ENCODE assay signal across 12 mouse cellular contexts in the genomic region with DNA sequence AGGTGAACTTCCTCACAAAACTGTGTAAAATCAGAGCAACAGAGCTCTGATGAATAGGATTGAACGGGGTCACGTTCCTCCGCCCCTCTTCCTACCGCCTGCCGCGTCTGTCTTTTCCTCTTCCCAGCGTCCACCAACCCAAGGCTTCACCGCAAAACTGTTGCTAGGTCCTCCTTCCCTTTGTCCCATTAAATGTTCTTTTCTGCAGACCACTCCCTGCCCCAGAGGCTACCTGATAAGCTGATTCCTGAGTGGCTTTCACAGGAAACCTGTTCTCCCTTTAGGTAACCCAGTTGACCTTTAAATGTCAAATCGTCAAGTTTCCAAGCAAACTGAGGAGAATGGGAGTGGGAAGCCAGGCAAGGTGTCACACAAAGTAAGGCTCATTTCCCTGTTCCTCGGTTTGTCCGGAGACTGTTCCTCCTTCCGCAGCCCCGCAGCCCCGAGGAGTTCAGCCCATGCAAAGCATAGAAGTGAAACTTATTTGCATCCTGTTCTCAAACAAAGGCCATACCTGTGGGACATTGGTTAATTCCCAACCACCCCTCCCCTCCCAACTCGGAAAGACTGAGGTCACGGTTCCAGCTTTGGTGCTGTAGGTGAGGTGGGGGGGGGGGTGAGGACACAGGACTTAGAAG. TPM values are rescaled to one million over a fixed set of nuclear protein-coding genes. Genes with fewer than 3 reads are reported as not detected.
DNase-seq lines count a peak whose midpoint lies in the region; ATAC-seq and TF ChIP-seq lines count a peak whose summit lies in the region.
"Had no signal": no experiment of that assay in that cellular context is flagged by ENCODE, and none has a peak within 500 bp of the region (broad histone marks: within the 10 kb centered on the region; RNA-seq: fewer than 3 reads in every experiment).

No protein-coding gene starts in this region.

- peak overlapping the region; percentile 27 for H3K4me2 ChIP-seq in heart, embryonic 11.5 days
- H3K4me2 ChIP-seq in CH12.LX (ENCODE audit: insufficient read depth, low read depth, poor library complexity, severe bottlenecking), result peak overlapping the region; percentile 74
- peak overlapping the region; percentile 48 for H3K4me2 ChIP-seq in intestine, postnatal 0 days (replicated peaks; ENCODE audit: low read depth)
- peak overlapping the region; percentile 14; the same call in 1 of the 2 replicates for H3K4me2 ChIP-seq in lung, postnatal 0 days (replicated peaks; ENCODE audit: low read depth, low read length)
- H3K4me2 ChIP-seq in midbrain, embryonic 11.5 days, result no peak overlapping the region

- TF ChIP-seq RAD21 in CH12.LX (IDR thresholded peaks at IDR 0.05; ENCODE audit: low read depth, low read length), result no peak; the same call in 1 of the 2 replicates

- ATAC-seq in heart, embryonic 11.5 days (replicated peaks; ENCODE audit: insufficient number of reproducible peaks, low FRiP score, low TSS enrichment), result no peak
- ATAC-seq in intestine, postnatal 0 days, result peak; percentile 56
- peak; percentile 20; the same call in 1 of the 2 replicates for ATAC-seq in lung, postnatal 0 days
- ATAC-seq in midbrain, embryonic 11.5 days (ENCODE audit: low FRiP score), result no peak
- ATAC-seq: forebrain, embryonic 14.5 days had no signal

- dilution Hi-C loops in CH12.LX (cut with MboI; ENCODE audit: extremely low pct_ligation_motif_present, extremely low pct_unique_long_range_greater_than_20kb, low sequenced_read_pairs), result no loop called here

- WGBS in heart, embryonic 11.5 days (ENCODE audit: insufficient replicate concordance), result 27% methylated on average over 16 of the region's 16 CpGs
- WGBS in intestine, postnatal 0 days, result 16% methylated on average over 15 of the region's 16 CpGs
- 23% methylated on average over 16 of the region's 16 CpGs for WGBS in lung, postnatal 0 days
- WGBS in midbrain, embryonic 11.5 days, result 46% methylated on average over 16 of the region's 16 CpGs

- no peaks in the 10 kb centered on the region for H3K79me2 ChIP-seq in CH12.LX (replicated peaks; ENCODE audit: control insufficient read depth, extremely low read depth, insufficient read depth, poor library complexity, severe bottlenecking)

- no peak overlapping the region for H3K27ac ChIP-seq in heart, embryonic 11.5 days (ENCODE audit: low read depth, low read length)
- H3K27ac ChIP-seq in CH12.LX (ENCODE audit: insufficient read depth, low read depth), result no peak overlapping the region
- peak overlapping the region; percentile 94 for H3K27ac ChIP-seq in intestine, postnatal 0 days (ENCODE audit: low read depth, low read length)
- H3K27ac ChIP-seq in lung, postnatal 0 days (ENCODE audit: low read length), result peak overlapping the region; percentile 29
- H3K27ac ChIP-seq in midbrain, embryonic 11.5 days (ENCODE audit: low read depth, low read length), result no peak overlapping the region
- H3K27ac ChIP-seq: heart, adult 2 months had no signal

- no peak overlapping the region for H3K9ac ChIP-seq in heart, embryonic 11.5 days (ENCODE audit: low read depth, low read length)
- no peak overlapping the region for H3K9ac ChIP-seq in CH12.LX (ENCODE audit: insufficient read depth, low read depth)
- peak overlapping the region; percentile 17; the same call in 1 of the 2 replicates for H3K9ac ChIP-seq in intestine, postnatal 0 days (ENCODE audit: low read depth, low read length)
- no peak overlapping the region for H3K9ac ChIP-seq in lung, postnatal 0 days (replicated peaks; ENCODE audit: low read depth)
- no peak overlapping the region for H3K9ac ChIP-seq in midbrain, embryonic 11.5 days (ENCODE audit: low read length)

- no peaks in the 10 kb centered on the region for H3K9me3 ChIP-seq in heart, embryonic 11.5 days (replicated peaks; ENCODE audit: control insufficient read depth, low read length)
- no peaks in the 10 kb centered on the region for H3K9me3 ChIP-seq in CH12.LX (replicated peaks; ENCODE audit: low read length)
- H3K9me3 ChIP-seq in intestine, postnatal 0 days (ENCODE audit: control insufficient read depth), result no peaks in the 10 kb centered on the region
- no peaks in the 10 kb centered on the region for H3K9me3 ChIP-seq in lung, postnatal 0 days (ENCODE audit: low read length)
- no peaks in the 10 kb centered on the region for H3K9me3 ChIP-seq in midbrain, embryonic 11.5 days (ENCODE audit: control insufficient read depth, low read length)

- H3K4me1 ChIP-seq in heart, embryonic 11.5 days (ENCODE audit: control insufficient read depth, insufficient read depth, low read length), result peaks cover 11% of the 10 kb centered on the region; the same call in 1 of the 2 replicates
- H3K4me1 ChIP-seq in CH12.LX (ENCODE audit: control insufficient read depth in 1 of 2, insufficient read depth in 2 of 2), result peaks cover 17 to 39% of the 10 kb centered on the region in 2 experiments
- H3K4me1 ChIP-seq in intestine, postnatal 0 days (replicated peaks; ENCODE audit: control insufficient read depth, insufficient read depth, low read length), result no peaks in the 10 kb centered on the region
- no peaks in the 10 kb centered on the region; the same call in 1 of the 2 replicates for H3K4me1 ChIP-seq in lung, postnatal 0 days (ENCODE audit: insufficient read depth, low read depth, low read length)
- H3K4me1 ChIP-seq in midbrain, embryonic 11.5 days (ENCODE audit: control insufficient read depth, insufficient read depth, low read length), result no peaks in the 10 kb centered on the region

- peak; percentile 83 for TF ChIP-seq EP300 in CH12.LX (IDR thresholded peaks at IDR 0.05; ENCODE audit: low read length)
- TF ChIP-seq EP300 in lung, postnatal 0 days (IDR thresholded peaks at IDR 0.05), result no peak

- no peak for DNase-seq in heart, adult 8-10 months (ENCODE audit: low spot score)
- DNase-seq in CH12.LX (ENCODE audit: extremely low read depth), result peak; percentile 79
- peak; percentile 50 for DNase-seq in lung, postnatal 0 days (ENCODE audit: low spot score)
- DNase-seq in c-Kit-positive CD71-positive TER-119-positive erythroid progenitor cells, embryonic 14.5 days (ENCODE audit: low spot score), result no peak
- no peak for DNase-seq in midbrain, embryonic 11.5 days (ENCODE audit: low spot score, missing footprints)
- DNase-seq in retina, embryonic 14.5 days (ENCODE audit: low spot score), result no peak
- DNase-seq: heart, adult 2 months had no signal

- TF ChIP-seq POLR2A in CH12.LX (IDR thresholded peaks at IDR 0.05; ENCODE audit: low read depth, low read length), result peak; percentile 42; the same call in 1 of the 2 replicates

- in situ Hi-C loops in CH12.LX (cut with MboI; ENCODE audit: low pct_ligation_motif_present, low pct_unique_long_range_greater_than_20kb, low sequenced_read_pairs), result no loop called here

- TF ChIP-seq CTCF in CH12.LX (conservative IDR thresholded peaks at IDR 0.05 in 1 of 2, IDR thresholded peaks at IDR 0.05 in 1 of 2; ENCODE audit: low read depth in 2 of 2, low read length in 2 of 2), result no peak
- TF ChIP-seq CTCF in intestine, postnatal 0 days (IDR thresholded peaks at IDR 0.05; ENCODE audit: low read depth), result no peak
- TF ChIP-seq CTCF in lung, postnatal 0 days (IDR thresholded peaks at IDR 0.05), result no peak

- no peaks in the 10 kb centered on the region for H3K27me3 ChIP-seq in heart, embryonic 11.5 days (ENCODE audit: control insufficient read depth, insufficient read depth, low read length)
- no peaks in the 10 kb centered on the region for H3K27me3 ChIP-seq in CH12.LX (replicated peaks)
- no peaks in the 10 kb centered on the region for H3K27me3 ChIP-seq in intestine, postnatal 0 days (replicated peaks; ENCODE audit: control insufficient read depth, insufficient read depth, low read length)
- H3K27me3 ChIP-seq in lung, postnatal 0 days (replicated peaks; ENCODE audit: insufficient read depth, low read length), result no peaks in the 10 kb centered on the region
- H3K27me3 ChIP-seq in midbrain, embryonic 11.5 days (ENCODE audit: control insufficient read depth, insufficient read depth, low read length), result no peaks in the 10 kb centered on the region

- H3K4me3 ChIP-seq in heart, embryonic 11.5 days (ENCODE audit: low read depth, low read length), result no peak overlapping the region
- H3K4me3 ChIP-seq in CH12.LX (replicated peaks in 1 of 3; ENCODE audit: low read depth in 2 of 3, low read length in 2 of 3, poor library complexity in 1 of 3), result peak overlapping the region; percentile 5 to 34 (median 16)
- no peak overlapping the region for H3K4me3 ChIP-seq in intestine, postnatal 0 days (ENCODE audit: low read depth, low read length)
- no peak overlapping the region for H3K4me3 ChIP-seq in lung, postnatal 0 days (ENCODE audit: low read depth, low read length)
- H3K4me3 ChIP-seq in midbrain, embryonic 11.5 days (ENCODE audit: low read depth, low read length), result no peak overlapping the region
- H3K4me3 ChIP-seq: heart, adult 2 months had no signal

- H3K36me3 ChIP-seq in heart, embryonic 11.5 days (ENCODE audit: control insufficient read depth, insufficient read depth, low read length), result no peaks in the 10 kb centered on the region
- no peaks in the 10 kb centered on the region for H3K36me3 ChIP-seq in CH12.LX (replicated peaks in 1 of 2; ENCODE audit: control insufficient read depth in 1 of 2, insufficient read depth in 1 of 2, low read length in 1 of 2)
- H3K36me3 ChIP-seq in intestine, postnatal 0 days (ENCODE audit: control insufficient read depth, insufficient read depth), result no peaks in the 10 kb centered on the region
- no peaks in the 10 kb centered on the region for H3K36me3 ChIP-seq in lung, postnatal 0 days (ENCODE audit: insufficient read depth, low read length)
- H3K36me3 ChIP-seq in midbrain, embryonic 11.5 days (ENCODE audit: control insufficient read depth, insufficient read depth, low read length), result no peaks in the 10 kb centered on the region

TF ChIP-seq in CH12.LX, 34 proteins besides CTCF, POLR2A, EP300 and RAD21 (continues in another document):
- TF ChIP-seq MYC (IDR thresholded peaks at IDR 0.05; ENCODE audit: low read depth, low read length) (no peak), IRF4 (IDR thresholded peaks at IDR 0.05; ENCODE audit: low read depth, low read length) (peak; percentile 91), NELFE (IDR thresholded peaks at IDR 0.05; ENCODE audit: low read depth, low read length) (no peak), ELF1 (IDR thresholded peaks at IDR 0.05; ENCODE audit: low read depth, low read length) (peak; percentile 53), GABPA (IDR thresholded peaks at IDR 0.05; ENCODE audit: insufficient replicate concordance, low read depth, low read length) (no peak), ETS1 (conservative IDR thresholded peaks at IDR 0.05; ENCODE audit: low read depth, low read length) (peak; percentile 67), JUND (conservative IDR thresholded peaks at IDR 0.05; ENCODE audit: low read depth, low read length) (peak; percentile 73)

RNA-seq across cellular contexts. Expression of a gene that starts 1.1 kb away (rescaled TPM):
- 0.29 TPM in 1 of 2 replicates, not detected in the other for polyA plus RNA-seq in heart, embryonic 11.5 days (2014; fragmentation: Nextera tagmentation; extraction: Ambion mirVana)
- not detected for total RNA-seq in heart, adult 8-10 months (2022)
- 0.30 and 0.38 TPM in 2 replicates for total RNA-seq in CH12.LX (2012; rRNA removed)
- total RNA-seq in CH12.LX (2014; rRNA removed), result not detected in 2 replicates
- polyA plus RNA-seq in CH12.LX (2012; ENCODE audit: insufficient read length, low read depth), result 0.20 and 0.35 TPM in 2 replicates
- polyA plus RNA-seq in intestine, postnatal 0 days (2015; fragmentation: Nextera tagmentation; extraction: Ambion mirVana), result 6.7 and 7.0 TPM in 2 replicates
- polyA plus RNA-seq in lung, postnatal 0 days (2015; fragmentation: Nextera tagmentation; extraction: Ambion mirVana), result 1.7 TPM in 2 replicates
- not detected in 2 replicates for polyA plus RNA-seq in midbrain, embryonic 11.5 days (2014; fragmentation: Nextera tagmentation; extraction: Ambion mirVana)
- total RNA-seq: heart, adult 2 months had no signal
- polyA plus RNA-seq: C2C12; forebrain, embryonic 14.5 days; limb, embryonic 11.5 days had no signal

Comparison
In these comparisons a context has a peak if more than half of its experiments do, and no peak if none do; other contexts are left out.
1. ATAC-seq: peak in intestine, postnatal 0 days (single experiment) and lung, postnatal 0 days (single experiment); none in heart, embryonic 11.5 days (single experiment) and midbrain, embryonic 11.5 days (single experiment).
2. H3K27ac ChIP-seq: peak in intestine, postnatal 0 days (single experiment) and lung, postnatal 0 days (single experiment); none in heart, embryonic 11.5 days (single experiment), CH12.LX (single experiment) and midbrain, embryonic 11.5 days (single experiment).
3. H3K4me3 ChIP-seq: peak in CH12.LX (3 of 3); none in heart, embryonic 11.5 days (single experiment), intestine, postnatal 0 days (single experiment), lung, postnatal 0 days (single experiment) and midbrain, embryonic 11.5 days (single experiment).
4. DNase-seq: peak in CH12.LX (single experiment) and lung, postnatal 0 days (single experiment); none in heart, adult 8-10 months (single experiment), c-Kit-positive CD71-positive TER-119-positive erythroid progenitor cells, embryonic 14.5 days (single experiment), midbrain, embryonic 11.5 days (single experiment) and retina, embryonic 14.5 days (single experiment).